Mouse (Mus musculus) C2C12 (cell line): ENCODE measurements around the gene Doc2g.

Experiments used
- CEBPB ChIP-seq: IDR thresholded peaks from one replicate; pipeline ENCODE4 v1.6.1; 2011; ENCODE audit warnings: low read depth, mild to moderate bottlenecking, control low read depth, moderate library complexity
- CTCF ChIP-seq: IDR thresholded peaks from one replicate; pipeline ENCODE4 v1.5.1; 2011; ENCODE audit not compliant: control insufficient read depth, insufficient read depth, insufficient read length
- FOSL1 ChIP-seq: IDR thresholded peaks from one replicate; pipeline ENCODE4 v1.8.0; 2011; ENCODE audit warnings: mild to moderate bottlenecking, low read length; ENCODE audit not compliant: poor library complexity, insufficient read depth, severe bottlenecking
- MAX ChIP-seq: IDR thresholded peaks from one replicate; pipeline ENCODE4 v1.6.1; 2011; ENCODE audit warnings: mild to moderate bottlenecking, control low read depth
- MYOG ChIP-seq: IDR thresholded peaks from one replicate; pipeline ENCODE4 v1.6.1; 2011; ENCODE audit not compliant: control insufficient read depth, insufficient read length; ENCODE audit errors: extremely low read depth
- USF1 ChIP-seq: IDR thresholded peaks from one replicate; pipeline ENCODE4 v1.6.1; 2011; ENCODE audit warnings: low read depth, mild to moderate bottlenecking, control low read depth, moderate library complexity

DNA sequence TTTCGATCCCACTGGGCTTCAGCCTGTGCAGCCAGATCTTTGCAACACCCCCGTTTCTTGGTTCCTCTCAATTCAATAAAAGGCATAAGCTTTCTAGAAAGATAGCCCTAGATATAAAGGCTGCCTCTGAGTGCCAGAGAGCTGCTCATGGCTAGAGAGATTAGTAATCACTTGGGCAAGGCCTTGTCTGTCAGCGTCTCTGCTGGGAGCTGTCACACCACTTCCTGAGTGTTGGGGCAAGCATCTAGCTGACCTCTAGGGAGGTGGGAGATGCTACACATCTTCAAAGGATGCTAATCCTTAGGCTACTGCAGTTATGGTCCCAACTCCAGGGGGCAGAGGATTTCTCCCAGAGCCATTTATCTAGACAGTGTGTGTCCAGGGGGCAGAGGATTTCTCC, 35.9 kb upstream of the Doc2g start:
- TF ChIP-seq CTCF (no peak), USF1 (no peak), CEBPB (no peak), MYOG (no peak), FOSL1 (no peak), MAX (no peak)
